Mouse (Mus musculus) right cerebral cortex, postnatal 36 days (tissue): ENCODE measurements around the gene Ccr10.

Experiments
- DNase-seq, 2 experiments: peaks; one replicate each; pipeline ENCODE4 v3.0.0; 2022; ENCODE audit warnings: low spot score in 2 of 2, mixed read lengths in 1 of 2

Ccr10 gene

DNA sequence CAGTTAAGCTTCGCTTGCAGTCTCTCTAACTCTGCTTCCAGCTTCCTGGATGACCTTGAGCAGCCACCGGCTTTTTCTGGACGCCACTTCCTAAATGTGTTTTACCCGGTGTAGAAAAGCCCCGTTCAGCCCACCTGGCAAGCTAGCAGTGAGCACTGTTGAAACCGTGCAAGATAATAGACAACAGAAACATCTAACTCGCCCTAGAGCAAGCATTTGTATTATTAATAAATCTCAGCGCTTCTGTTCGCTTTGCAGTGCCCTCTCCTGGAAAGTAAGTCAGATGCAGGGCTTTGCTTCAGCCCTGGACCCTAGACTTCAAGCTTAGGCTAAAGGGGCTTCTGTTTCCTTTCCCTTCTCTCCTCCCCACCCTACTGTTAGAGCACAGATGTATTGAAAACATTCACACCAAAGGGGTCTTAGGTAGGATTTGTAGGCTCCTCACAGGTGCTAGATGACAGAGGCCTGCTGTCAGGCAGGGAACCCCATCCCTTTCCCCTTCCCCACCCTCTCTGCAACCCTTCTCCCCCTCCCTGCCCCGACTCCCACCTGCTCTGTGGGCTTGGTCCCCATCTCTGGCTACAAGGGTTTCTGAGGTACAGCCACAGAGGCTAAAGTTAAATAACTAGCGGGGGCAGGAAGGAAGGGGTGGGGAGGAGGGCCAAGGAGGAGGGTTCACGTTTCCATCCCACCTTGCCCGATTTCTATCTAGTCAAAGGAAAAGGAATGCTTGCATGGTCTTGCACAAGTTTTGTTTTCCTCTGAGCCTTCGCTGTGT is at the start of gene Ccr10:
TSS of gene Ccr10 (minus strand) at position 593 of the 778 bp plus-strand sequence.
- no peak for DNase-seq

DNA sequence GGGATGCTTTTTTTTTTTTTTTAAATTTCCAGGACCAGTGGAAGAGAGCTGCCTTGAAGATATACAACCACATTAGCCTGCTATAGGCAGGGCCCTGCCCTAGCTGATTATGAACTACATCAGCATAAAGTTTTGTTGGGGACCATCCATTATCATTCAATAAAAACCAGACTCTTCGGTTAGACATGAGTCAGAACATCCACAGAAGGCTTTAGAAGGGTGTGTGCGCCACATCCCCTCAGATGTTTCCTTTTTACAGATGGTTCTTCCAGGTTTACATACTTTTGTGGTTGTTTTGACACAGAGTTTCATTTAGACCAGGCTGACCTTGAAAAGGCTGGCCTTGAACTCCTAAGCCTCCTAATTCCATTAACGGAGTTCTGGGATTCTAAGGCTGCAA is 49.1 kb upstream of the Ccr10 start:
- DNase-seq: no peak

DNA sequence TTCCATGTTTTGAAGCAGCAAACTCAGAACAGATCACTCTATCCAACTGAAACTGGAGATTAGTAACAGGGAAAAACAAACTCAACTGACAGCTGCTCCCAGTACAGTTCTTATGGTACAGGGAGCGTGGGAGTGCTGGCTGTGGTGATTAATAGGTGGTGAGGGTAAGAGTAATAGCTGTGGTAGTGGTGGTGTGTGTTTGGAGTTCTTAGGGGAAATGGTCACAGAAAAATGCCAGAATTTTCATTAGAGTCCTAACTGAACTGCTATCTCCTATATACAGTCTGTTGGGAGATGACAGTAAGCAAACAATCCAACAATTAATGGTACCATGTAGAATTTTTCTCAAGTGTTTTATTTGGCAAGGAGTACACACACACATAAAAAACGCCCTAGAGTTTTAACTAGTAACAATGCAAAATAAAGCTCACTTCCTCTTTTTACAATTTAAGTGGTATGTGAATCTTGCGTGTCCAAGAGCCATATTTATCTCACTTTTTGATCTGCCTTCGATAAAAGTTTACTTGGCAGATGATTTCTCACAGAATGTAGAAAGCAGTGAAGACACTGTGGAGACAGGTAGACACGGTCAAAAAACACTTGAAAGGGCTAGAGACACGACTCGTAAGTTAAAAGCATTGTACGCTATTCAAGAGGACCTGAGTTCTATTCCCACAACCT is 46.2 kb upstream of the Ccr10 start:
- no peak for DNase-seq

DNA sequence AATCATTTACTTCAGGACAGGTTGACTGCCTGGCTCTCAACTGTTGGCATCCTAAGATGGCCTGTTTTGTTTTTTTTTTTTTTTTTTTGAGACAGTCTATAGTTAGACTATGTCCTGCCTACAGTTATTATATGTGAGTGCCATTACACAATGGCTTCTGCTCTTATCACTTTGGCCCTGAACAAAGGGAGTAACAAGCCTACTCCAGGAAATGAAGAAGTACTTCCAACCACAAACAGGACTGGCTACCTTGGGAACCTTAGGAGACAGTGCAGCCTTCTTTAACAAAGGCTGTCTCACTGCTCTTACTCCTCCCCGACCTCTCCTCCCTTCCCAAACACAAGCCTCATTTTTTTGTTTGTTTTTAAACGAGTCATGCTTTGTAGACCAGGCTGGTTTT is 45.6 kb upstream of the Ccr10 start:
- no peak for DNase-seq

DNA sequence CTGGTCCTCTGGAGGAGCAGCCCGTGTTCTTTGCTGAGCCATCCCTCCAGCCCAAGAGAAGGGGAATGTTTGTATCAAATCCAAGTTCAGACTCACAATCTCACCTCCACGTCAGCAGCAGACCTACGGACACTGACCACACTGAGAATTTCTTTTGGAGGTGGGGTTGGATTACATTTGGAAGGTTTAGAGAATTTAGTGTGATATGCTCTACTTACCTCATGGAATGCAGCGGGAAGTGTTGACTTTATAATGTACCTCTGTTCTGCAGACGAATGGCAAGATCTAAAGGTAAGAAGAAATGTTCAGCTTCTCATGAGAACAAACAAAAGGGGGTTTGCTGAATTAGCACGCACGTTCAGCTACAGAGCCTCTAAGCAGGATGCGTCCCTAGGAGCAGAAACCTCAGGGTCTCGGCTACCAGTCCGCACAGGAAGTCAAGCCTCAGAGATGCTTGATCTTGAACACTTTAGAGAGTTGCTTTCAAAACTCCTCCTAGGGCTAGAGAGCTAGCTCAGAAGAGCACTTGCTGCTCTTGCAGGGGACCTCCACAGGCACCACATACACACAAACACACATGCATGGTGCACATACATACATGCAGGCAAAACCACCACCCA is 43.3 kb upstream of the Ccr10 start:
- no peak for DNase-seq

DNA sequence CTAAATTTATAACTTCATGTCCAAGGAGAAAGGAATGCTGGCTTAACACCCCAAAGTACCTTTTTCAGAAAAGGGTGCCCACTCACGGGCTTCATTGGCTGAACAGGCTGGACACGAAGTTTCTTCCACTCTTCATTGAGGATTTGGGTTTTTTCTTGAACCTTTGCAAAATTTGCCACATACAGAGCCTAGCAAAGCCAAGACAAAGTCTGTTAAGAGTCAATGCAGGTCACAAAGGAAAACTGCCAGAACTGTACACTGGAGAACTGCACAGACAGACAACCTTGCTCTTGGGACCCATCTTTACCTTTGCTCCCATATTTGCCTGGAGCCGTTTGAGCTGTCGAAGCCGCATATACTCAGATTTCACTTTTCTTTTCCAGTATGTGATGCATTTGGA is 41.7 kb upstream of the Ccr10 start:
- no peak for DNase-seq

DNA sequence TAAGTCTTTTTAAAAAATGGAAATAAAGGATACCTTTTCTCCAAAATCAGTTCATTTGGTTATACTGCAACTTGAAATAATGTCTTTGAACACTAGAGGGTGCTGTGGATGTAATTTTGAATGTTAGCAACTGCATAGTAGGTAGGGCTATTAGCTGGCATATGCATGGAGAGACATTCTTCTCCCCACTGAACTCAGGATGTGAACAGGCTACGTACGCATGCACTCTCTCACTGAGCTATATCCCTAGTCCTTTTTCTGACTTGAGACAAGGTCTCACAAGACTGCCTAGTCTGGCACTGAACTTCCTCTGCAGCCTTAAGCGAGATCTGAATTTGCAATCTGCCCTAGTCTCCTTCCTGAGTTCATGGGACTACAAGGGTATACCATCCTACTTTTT is 36.7 kb upstream of the Ccr10 start:
- DNase-seq: no peak

DNA sequence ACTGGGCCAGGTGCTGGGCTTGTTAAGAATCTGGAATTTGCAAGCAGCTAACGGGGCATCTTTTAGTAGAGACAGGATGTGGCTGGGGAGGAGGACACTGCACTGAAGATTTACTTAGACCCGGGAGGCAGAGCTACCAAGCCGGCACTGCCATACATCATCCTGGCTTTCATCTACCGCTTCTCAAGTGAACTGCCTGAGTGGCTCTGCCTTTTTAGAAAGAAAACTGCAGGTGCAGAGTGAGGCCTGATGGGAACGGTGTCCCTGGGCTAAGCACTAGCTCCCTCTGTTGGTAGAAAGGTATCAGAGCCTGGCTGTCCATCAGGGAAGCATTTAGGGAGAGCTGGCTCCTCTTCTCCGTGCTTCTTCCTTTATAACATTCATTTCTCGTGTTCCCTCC is 25.7 kb upstream of the Ccr10 start:
- no peak for DNase-seq

DNA sequence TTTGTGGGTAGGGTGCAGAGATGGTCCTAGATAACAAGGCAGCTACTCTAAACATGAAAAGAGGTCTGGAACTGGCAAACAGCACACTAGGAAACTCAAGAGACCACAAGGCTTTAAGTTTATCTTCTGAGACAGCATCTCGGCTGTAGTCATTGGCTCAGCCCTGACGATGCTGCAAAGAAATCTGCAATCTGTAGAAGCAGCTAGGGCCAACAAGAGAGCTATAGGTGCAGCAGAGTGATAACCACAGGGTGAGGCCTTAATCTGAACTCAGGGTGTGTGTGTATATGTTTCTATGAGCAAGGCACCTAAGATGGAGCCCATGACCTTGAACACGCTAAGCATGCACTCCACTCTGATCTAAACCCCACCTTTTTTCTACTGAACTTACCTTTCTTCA is 24.3 kb upstream of the Ccr10 start:
- DNase-seq: no peak

DNA sequence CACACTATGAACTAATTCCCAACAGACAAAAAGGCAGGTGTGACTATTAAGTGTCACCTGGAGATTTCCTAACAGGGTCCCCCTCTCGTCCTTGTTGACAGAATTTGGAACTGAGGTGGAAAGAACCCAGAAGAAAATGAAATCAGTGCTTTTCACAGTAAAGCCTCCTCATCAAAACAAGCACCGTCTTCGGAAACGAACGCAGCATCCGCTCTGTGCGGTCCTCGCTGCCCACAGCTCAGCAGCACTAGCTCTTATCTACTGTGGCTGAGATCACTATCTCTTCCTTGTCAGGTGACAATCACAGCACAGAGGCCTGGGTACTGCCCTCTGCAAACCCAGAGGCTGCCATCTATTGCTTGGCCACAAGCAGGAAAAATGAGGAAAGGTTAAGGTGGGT is 20.9 kb upstream of the Ccr10 start:
- DNase-seq: no peak

DNA sequence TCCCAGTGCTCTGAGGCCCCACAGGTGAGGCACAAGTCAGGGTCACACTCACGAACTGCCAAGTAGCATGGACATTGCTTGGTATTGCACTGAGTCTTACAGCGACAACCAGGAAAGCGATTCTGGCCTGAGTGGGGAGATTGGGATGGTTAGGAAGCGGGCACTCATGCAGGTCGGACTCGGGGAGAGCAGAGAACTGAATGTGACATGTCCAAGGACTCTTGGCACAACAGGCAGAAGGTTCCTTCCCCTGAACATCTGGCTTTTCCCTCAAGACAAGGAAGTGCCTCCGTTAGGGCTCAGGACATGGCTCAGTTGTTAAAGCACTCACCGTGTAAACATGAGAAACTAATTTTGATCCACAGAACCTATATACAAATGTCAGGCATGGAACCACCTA is 20.3 kb upstream of the Ccr10 start:
- DNase-seq: no peak

DNA sequence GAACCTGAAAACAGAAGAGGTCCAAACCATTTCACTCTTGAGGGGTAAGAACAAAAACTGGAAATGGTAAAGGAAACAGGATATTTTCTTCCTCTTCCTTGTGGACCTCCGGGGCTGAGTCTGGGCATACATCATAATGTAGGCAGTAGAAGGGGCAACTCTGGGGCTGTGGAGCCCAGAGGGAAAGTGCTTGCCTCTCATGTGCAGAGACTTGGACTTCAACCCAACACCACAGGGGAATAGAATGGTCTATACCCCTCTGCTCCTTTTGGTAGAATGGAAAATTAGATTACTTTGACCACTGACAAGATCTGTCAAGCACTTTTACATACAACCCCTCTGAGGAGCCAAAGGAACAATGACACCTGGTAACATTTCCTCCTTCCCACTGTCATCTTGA is 19.9 kb upstream of the Ccr10 start:
- no peak for DNase-seq

DNA sequence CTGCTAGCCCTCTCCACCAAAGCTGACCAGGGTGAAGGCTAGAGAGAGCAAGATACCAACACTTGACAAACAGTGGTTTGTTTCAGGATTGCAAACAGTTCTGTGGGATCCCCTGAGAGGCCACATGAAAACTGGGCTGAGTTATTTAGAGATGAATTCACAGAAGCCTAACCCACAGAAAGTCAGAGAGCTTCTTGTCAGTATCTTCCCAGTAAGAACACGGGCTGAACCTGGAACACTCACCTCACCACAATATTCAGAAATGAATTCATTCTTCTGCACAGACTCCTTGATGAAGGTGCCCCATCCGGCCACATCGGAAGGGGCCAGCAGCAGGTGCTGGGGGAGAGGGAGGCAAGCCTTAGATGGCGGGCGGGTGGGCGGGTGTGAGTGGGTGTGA is 19.4 kb upstream of the Ccr10 start:
- DNase-seq: no peak

DNA sequence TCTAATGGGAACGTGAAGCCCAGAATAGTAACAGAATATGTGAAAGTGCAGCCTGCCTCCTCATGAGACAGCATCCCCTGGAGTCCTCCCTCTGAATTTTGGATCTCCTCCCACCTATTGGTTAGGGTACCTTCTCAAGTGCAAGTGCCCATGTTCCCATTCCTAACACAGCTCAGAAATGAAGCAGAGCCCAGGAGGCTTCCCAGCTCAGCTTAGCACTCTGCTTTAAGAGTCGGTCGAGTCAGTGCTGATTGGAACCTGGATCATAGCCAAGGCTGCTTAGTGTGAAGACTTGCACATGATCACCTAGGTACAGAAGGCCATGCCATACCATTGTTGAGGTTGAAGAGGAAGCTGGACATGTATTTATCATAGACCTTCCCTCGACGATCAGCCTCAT is 18.9 kb upstream of the Ccr10 start:
- no peak for DNase-seq

DNA sequence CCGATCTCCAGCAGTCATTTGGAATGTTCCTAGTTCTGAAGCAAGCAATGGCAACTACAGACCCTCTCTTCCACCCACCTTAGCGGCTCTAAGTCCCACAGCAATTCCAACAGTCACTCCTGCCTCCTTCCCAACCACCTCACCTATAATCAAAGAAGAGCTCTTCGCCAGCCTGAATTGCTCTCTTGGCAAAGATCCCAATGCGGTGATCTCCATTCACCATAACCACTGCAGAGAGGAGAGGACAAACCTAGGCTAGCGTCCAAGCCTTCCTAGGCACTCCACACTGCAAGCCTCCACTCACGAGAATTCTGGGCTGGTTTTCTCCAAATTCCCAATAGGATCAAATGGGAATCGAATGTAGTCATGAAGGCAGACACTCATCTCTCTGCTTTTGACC is 17.8 kb upstream of the Ccr10 start:
- DNase-seq: no peak

DNA sequence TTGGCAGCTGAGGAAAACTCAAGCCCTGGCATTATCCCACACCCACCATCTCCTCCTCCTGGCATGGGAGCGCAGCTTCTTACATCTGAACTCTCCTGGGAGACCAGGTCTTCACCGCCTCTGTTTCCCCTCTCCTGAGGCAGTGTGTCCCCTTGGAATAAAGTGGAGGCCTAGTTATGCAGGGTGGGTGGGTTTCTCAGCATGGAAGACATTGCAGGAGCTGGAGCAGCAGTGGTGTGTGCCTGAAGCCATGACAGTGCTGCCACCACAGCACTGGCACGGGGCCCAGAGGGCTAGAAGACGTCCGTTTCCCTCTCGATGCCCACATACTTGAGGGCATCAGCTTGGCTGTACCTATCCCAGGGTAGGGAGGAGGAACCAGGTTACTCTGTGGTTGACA is 17.4 kb upstream of the Ccr10 start:
- no peak for DNase-seq

DNA sequence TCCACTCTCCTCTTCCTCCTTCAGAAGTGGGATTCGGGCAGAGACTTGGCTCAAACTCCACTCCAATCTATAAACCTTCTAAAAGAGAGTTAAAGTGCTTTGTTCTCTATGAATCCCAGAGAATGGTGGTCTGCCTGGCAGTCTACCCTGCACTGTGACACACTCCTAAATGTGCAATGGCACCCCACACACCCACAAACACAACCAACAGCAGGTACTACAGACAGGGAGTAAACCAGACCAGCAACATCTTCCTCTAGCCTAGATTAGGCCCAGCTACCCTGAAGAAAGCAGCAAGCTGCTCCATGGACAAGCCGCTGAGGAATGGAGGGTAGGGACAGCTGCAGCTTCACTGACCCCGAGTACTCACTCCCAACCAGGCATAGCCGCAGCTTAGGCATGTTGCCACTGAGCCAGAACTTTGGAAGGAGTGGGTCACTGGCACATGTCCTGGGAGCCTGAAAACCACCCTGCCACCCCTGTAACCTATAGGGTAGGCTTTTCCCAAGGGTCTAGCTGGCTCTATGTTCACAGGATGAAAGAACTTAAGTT is 16.8 kb upstream of the Ccr10 start:
- DNase-seq: no peak

DNA sequence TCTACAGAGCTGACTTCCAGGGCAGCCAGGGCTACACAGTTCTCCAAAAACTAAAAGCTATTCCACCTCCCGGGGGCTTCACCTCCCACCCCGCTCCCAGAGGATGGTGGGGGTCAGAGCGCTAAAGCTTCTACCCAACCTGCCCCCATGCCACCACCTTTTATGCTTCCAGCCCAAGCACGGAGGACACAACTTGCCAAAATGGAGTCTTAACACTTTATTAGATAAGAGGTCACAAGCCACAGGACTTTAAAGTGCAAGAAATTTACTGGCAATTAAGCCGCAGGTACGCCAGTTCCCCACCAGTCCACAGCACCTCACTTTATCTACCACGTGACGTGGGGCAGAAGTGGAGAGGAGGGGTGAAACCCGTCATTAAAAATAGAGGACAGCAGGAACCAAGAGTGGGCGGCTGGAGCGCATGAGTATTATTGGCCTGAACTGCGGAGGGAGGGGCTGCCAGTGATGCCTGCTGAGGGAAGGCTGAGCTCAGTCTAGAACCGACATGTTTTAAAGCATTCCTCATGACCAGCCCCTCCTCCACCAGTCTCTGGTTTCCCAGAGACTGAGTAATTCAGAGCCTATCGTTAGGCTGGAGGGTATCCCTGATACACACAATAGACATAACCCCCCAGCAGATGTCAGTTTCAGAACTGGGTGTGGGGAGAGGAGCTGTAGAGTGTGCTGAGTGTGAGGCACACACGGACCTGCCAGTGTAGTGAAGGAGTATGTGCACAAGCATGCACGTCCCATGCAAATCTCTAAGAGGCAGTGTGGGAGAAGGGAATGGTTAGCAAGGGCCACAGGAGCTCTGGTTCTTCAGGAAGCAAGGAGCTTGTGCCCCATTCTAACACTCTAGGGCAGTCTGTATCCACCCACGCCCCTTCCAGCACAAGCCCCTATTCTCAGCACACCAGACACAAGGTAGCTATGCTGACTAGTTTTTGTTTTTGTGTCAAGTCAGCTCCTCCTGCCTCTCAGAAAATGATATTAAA is 16.0 kb upstream of the Ccr10 start:
- no peak for DNase-seq

DNA sequence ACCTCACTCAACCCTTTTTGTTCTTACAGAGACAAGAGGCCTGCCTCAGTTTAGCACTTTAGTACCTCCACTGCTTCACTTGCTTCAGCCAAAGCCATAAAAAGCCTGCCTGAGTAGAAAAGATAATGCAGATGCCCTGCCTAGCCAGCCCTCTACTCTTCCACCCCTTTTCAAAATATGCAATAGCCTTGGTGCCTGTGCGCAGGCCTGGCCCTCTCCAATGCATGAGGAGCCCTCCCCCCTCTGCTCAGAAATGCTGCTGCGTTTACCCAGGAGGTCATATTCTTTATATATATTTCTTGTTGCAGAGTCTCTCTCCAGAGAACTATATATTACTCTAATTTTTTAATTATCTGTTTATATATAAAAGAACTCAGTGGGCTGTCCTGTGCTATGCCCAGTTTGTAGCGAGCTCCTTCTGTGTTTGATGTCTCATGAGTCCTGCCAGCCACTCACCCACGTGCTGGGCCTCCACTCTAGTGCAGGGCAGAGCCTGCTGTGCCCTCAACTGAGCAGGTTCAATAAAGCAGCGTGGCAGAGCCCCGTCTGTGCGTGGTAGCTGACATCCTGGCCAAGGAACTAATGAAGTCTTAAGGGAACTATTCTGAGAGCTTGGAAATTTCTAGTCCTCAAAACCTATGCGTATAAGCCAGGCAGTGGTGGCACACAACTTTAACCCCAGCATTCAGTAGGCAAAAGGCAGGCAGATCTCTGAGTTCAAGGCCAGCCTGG is 15.1 kb upstream of the Ccr10 start:
- no peak for DNase-seq

DNA sequence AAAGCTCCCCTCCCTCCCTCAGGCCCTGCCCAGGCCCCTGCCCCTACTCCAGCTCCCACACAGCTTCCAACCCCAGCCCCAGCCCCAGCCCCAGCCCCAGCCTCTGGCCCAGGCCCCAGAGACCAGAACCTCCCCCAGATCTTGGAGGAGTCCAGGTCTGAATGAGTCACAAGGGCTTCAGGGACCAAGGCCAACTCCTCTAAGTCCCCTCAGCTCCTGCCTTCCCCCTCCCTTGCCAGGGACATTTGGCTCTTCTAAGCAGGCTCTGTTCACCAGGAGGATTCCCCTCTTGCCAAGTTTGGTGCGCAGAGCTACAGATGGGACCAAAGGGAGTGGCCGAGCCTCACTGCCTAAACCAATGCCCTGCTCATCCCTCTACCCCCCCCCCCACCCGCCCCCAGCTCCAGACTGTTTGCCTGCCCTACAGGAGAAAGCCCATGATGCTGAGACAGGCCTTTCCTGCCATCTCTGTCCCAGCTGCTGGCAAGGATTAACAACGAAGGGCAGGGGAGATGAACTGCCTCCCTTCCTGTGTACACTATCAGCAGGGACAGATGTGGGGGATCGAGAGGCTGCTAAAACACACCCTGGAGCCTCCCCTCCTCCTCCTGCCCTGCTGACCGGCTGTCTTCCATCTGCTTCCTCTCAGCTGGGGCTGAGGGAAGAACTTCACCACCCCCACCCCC is 14.4 kb upstream of the Ccr10 start:
- DNase-seq: no peak
